Mouse (Mus musculus) small intestine, adult 2 months (tissue): Measurements from ENCODE around the gene Asb16. TPM values are rescaled to one million over a fixed set of nuclear protein-coding genes. Genes with fewer than 3 reads are reported as not detected.

Experiments used
- H3K27ac ChIP-seq: fragments of 200-500 bp; 2 replicates; pipeline ENCODE4 v1.5.1; 2012; ENCODE audit warnings: low read depth, low read length, control low read depth, inconsistent platforms; ENCODE audit not compliant: insufficient read depth
- H3K27me3 ChIP-seq: fragments of 200-500 bp; 2 replicates; pipeline ENCODE4 v1.6.1; 2012; ENCODE audit warnings: mild to moderate bottlenecking, moderate library complexity, low read length, inconsistent platforms; ENCODE audit not compliant: control insufficient read depth, insufficient read depth
- H3K36me3 ChIP-seq: fragments of 200-500 bp; 2 replicates; pipeline ENCODE4 v1.6.1; 2012; ENCODE audit warnings: mild to moderate bottlenecking, low read length, control low read depth, inconsistent platforms; ENCODE audit not compliant: control insufficient read depth, insufficient read depth
- H3K4me1 ChIP-seq: fragments of 200-500 bp; 2 replicates; pipeline ENCODE4 v1.6.1; 2012; ENCODE audit warnings: low read length, inconsistent platforms, mixed read lengths; ENCODE audit not compliant: control insufficient read depth, insufficient read depth, insufficient read length
- H3K4me3 ChIP-seq: fragments of 200-500 bp; 2 replicates; pipeline ENCODE4 v1.5.1; 2012; ENCODE audit warnings: low read depth, mild to moderate bottlenecking, control low read depth, inconsistent platforms, low read length, moderate library complexity
- CTCF ChIP-seq: fragments of 200-500 bp; IDR thresholded peaks from 2 replicates; pipeline ENCODE4 v1.5.1; 2012; ENCODE audit warnings: low read depth, mild to moderate bottlenecking, control low read depth, inconsistent platforms, low read length, moderate library complexity, mixed read lengths; ENCODE audit not compliant: insufficient replicate concordance, insufficient read length; ENCODE audit errors: extremely low read depth
- POLR2A ChIP-seq: fragments of 200-500 bp; IDR thresholded peaks from 2 replicates; pipeline ENCODE4 v1.6.1; 2012; ENCODE audit warnings: low read depth, mild to moderate bottlenecking, control low read depth, inconsistent platforms, low read length, moderate library complexity
- WGBS: fragments of 180-500 bp; shearing (Covaris S2); methylation state at CpG from one replicate; pipeline ENCODE4 v1.1.7; 2018; 5-methylcytosine and 5-hydroxymethylcytosine counted together
- polyA plus RNA-seq: library from polyadenylated mRNA; depleted of rRNA; stranded (reverse); fragments of >200 nt; gene quantifications from 2 replicates; pipeline ENCODE4 v1.2.3, GENCODE M21; 2012; rRNA removed

Gene Asb16
- polyA plus RNA-seq, 1 experiment: 0.29 TPM

DNA sequence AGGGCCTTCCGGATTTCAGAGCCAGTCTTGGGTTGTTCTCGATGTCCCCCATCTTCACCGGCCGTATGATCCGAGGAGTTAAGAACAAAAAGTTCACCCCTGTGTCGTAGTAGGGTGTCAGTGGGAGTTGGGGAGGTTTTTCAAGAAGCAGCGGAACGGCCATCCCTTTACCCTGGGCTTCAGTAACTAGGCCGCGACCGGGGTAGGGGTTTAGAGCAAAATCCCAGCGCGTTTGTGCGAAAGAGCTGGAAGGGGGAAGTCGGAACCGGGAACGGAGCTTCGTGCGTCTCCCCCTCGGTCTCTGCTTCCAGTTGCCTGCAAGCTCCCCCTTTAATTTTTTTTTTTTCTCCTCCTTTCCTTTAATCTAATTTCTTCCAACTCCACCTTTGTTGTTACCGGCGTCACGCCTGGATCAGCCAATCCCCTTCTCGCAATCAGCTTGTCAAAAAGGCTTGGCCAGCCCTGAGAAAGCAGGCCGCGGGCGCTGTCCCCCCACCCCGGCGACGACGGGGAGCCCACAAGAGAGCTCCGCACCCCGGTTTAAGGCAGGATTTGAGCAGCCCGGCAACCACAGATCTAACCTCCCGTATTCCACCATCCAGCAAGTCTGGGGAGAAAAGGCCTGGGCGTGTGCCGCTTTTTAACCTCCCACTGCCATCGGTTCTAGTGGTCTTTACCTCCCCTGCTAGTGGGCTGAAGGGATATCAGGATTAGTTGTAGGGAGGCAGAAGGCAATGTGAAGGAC is 51.6 kb downstream of the Asb16 start:
- Histone ChIP-seq H3K4me3 (peak overlapping the region; percentile 100), H3K27me3 (no peaks in the 10 kb centered on the region), H3K4me1 (peaks cover 14% of the 10 kb centered on the region), H3K36me3 (peaks cover 2% of the 10 kb centered on the region; the same call in 1 of the 2 replicates), H3K27ac (peak overlapping the region; percentile 95)
- TF ChIP-seq POLR2A (peak; percentile 78), CTCF (no peak)
- WGBS: 1% methylated on average over 38 of the region's 38 CpGs

DNA sequence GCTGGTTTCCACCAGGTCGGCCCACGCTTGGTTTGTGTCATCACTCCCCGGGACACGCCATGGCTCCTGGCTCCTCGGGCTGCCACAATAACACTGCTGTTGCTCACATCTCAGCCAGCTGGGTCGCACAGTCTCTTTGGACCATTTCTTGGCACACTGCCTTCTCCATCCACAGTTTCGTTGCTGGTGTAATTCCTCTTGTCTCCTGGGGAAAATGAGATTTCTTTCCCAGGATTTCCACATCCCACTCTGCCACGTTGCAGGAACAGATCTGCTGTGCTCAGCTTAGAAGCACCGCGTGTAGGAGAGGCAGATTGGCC is 52.1 kb downstream of the Asb16 start:
- TF ChIP-seq CTCF (no peak), POLR2A (no peak)
- H3K27me3 ChIP-seq: no peaks in the 10 kb centered on the region
- H3K36me3 ChIP-seq: peaks cover 1% of the 10 kb centered on the region; the same call in 1 of the 2 replicates
- H3K4me1 ChIP-seq: peaks cover 11% of the 10 kb centered on the region
- 16% methylated on average over 10 of the region's 10 CpGs for WGBS
- peak overlapping the region; percentile 77 for H3K27ac ChIP-seq
- peak overlapping the region; percentile 100 for H3K4me3 ChIP-seq

- Histone ChIP-seq H3K4me3 (no peak overlapping the region), H3K27ac (no peak overlapping the region), H3K4me1 (peaks cover 5% of the 10 kb centered on the region), H3K36me3 (no peaks in the 10 kb centered on the region), H3K27me3 (no peaks in the 10 kb centered on the region)
- TF ChIP-seq POLR2A: no peak
- TF ChIP-seq CTCF: no peak
- 90% methylated on average over 6 of the region's 6 CpGs for WGBS
Observed at GRCm38 (mm10) chr11:102321931-102322330, 53.4 kb downstream of the Asb16 start.

- no peaks in the 10 kb centered on the region for H3K36me3 ChIP-seq
- H3K4me3 ChIP-seq: no peak overlapping the region
- H3K27ac ChIP-seq: no peak overlapping the region
- WGBS: 50% methylated on average over 1 of the region's 1 CpGs
- peaks cover 5% of the 10 kb centered on the region for H3K4me1 ChIP-seq
- no peak for TF ChIP-seq CTCF
- TF ChIP-seq POLR2A: no peak
- no peaks in the 10 kb centered on the region for H3K27me3 ChIP-seq
Observed at GRCm38 (mm10) chr11:102323516-102323915, 55.0 kb downstream of the Asb16 start.

DNA sequence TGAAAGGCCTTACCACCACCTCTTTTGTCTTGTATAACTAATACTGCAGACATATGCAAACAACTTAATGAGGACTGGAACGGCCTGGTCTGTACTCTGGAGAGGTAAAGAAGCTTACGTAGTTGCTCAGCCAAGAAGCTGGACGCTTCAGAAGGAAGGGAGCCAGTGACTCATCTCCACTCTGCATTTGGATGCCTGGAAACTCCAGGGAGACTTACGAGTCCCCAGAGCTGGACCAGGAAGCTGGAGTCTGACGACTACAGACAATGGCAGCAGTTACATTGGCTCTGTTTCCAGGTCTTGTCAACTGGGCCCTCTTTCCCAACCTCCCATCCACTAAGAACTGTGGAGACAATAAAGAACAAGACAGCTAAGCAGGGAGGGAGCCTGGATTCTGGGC is 58.7 kb downstream of the Asb16 start:
- no peaks in the 10 kb centered on the region for H3K4me1 ChIP-seq
- no peak overlapping the region for H3K4me3 ChIP-seq
- H3K36me3 ChIP-seq: no peaks in the 10 kb centered on the region
- H3K27ac ChIP-seq: no peak overlapping the region
- no peaks in the 10 kb centered on the region for H3K27me3 ChIP-seq
- WGBS: 58% methylated on average over 5 of the region's 5 CpGs
- TF ChIP-seq POLR2A (no peak), CTCF (no peak)

DNA sequence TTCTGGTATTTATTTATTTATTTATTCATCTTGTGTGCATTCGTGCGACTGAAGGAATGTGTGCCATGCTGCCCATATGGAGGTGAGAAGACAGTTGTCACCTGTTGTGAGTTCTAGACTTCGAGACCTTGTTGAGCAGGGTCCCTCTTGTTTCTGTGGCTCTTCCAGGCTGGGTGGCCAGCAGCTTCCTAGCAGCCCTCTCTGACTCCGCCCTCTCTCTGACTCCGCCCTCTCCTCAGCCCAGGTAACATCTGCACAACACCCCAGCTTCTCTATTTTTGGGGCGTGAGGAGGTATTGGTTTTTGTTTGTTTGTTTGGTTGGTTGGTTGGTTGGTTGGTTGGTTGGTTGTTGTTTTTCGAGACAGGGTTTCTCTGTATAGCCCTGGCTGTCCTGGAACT is 59.3 kb downstream of the Asb16 start:
- no peaks in the 10 kb centered on the region for H3K27me3 ChIP-seq
- TF ChIP-seq POLR2A: no peak
- TF ChIP-seq CTCF: no peak
- H3K4me1 ChIP-seq: no peaks in the 10 kb centered on the region
- no peak overlapping the region for H3K27ac ChIP-seq
- 77% methylated on average over 7 of the region's 7 CpGs for WGBS
- no peak overlapping the region for H3K4me3 ChIP-seq
- no peaks in the 10 kb centered on the region for H3K36me3 ChIP-seq

Other genes with a start within 250 kb of the Asb16 start
- 0.55 and 0.90 TPM in 2 replicates for gene Mpp3, start 240.3 kb upstream of the Asb16 start, polyA plus RNA-seq
- 3.8 and 5.4 TPM in 2 replicates for gene Cd300lg, start 227.2 kb upstream of the Asb16 start, polyA plus RNA-seq
- gene Mpp2, start 180.2 kb upstream of the Asb16 start, polyA plus RNA-seq: 1.2 and 1.6 TPM in 2 replicates
- 11.5 TPM in 1 of 2 replicates, not detected in the other for gene Ppy, start 167.4 kb upstream of the Asb16 start, polyA plus RNA-seq
- gene Pyy, start 160.9 kb upstream of the Asb16 start, polyA plus RNA-seq: 137 and 596 TPM in 2 replicates
- gene Nags, start 123.2 kb upstream of the Asb16 start, polyA plus RNA-seq: 44.2 and 87.7 TPM in 2 replicates
- gene Tmem101, start 112.3 kb upstream of the Asb16 start, polyA plus RNA-seq: 8.3 and 13.0 TPM in 2 replicates
- gene Lsm12, start 83.4 kb upstream of the Asb16 start, polyA plus RNA-seq: 8.3 and 18.7 TPM in 2 replicates
- gene G6pc3, start 79.1 kb upstream of the Asb16 start, polyA plus RNA-seq: 41.0 and 53.8 TPM in 2 replicates
- 82.5 and 102 TPM in 2 replicates for gene Hdac5, start 38.6 kb upstream of the Asb16 start, polyA plus RNA-seq
- gene BC030867, start 19.9 kb upstream of the Asb16 start, polyA plus RNA-seq: 2.4 and 5.2 TPM in 2 replicates
- 29.4 and 60.2 TPM in 2 replicates for gene Tmub2, start 16.2 kb downstream of the Asb16 start, polyA plus RNA-seq
- gene Atxn7l3, start 27.9 kb downstream of the Asb16 start, polyA plus RNA-seq: 15.1 and 30.2 TPM in 2 replicates
- gene Ubtf, start 51.0 kb downstream of the Asb16 start, polyA plus RNA-seq: 10.5 and 17.6 TPM in 2 replicates
- gene Slc4a1, start 97.5 kb downstream of the Asb16 start, polyA plus RNA-seq: not detected in 2 replicates
- 2.5 and 6.5 TPM in 2 replicates for gene Rundc3a, start 124.7 kb downstream of the Asb16 start, polyA plus RNA-seq
- 322 and 403 TPM in 2 replicates for gene Slc25a39, start 139.2 kb downstream of the Asb16 start, polyA plus RNA-seq
- 76.0 and 111 TPM in 2 replicates for gene Grn, start 161.6 kb downstream of the Asb16 start, polyA plus RNA-seq
- 5.4 and 5.9 TPM in 2 replicates for gene Fam171a2, start 178.9 kb downstream of the Asb16 start, polyA plus RNA-seq
- gene Itga2b, start 201.4 kb downstream of the Asb16 start, polyA plus RNA-seq: 2.0 and 3.9 TPM in 2 replicates